10 mouse cellular contexts compared by ENCODE assay signal in the genomic region with DNA sequence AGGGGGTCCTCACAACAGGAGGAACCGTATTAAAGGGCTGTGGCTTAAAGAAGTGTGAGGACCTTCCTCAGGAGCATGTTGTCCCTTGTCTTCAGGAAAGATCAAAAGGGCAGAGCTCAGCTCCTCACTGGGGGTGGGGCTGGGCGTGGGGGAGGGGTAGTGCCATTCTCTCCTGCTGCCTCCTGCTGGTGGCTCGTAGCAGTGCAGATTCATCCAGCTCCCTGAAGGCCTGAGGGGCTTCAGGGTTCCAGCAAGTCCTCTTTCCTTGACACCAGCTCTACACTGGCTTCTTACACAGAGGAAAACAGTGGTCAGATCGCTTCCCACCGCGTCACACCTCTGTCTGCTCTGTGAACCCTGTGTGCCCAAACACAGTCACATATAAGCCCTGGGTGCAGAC. TPM values are rescaled to one million over a fixed set of nuclear protein-coding genes. Genes with fewer than 3 reads are reported as not detected.
DNase-seq lines count a peak whose midpoint lies in the region; ATAC-seq and TF ChIP-seq lines count a peak whose summit lies in the region.
"Had no signal": no experiment of that assay in that cellular context is flagged by ENCODE, and none has a peak within 500 bp of the region (broad histone marks: within the 10 kb centered on the region; RNA-seq: fewer than 3 reads in every experiment).

No protein-coding gene starts in this region.

- no peak overlapping the region for H3K4me2 ChIP-seq in midbrain, postnatal 0 days (ENCODE audit: low read depth, low read length, poor library complexity, severe bottlenecking)
- H3K4me2 ChIP-seq: lung, embryonic 15.5 days; stomach, embryonic 15.5 days had no signal

- no peak overlapping the region for H3K27ac ChIP-seq in midbrain, postnatal 0 days (ENCODE audit: low read depth, low read length)
- H3K27ac ChIP-seq: lung, embryonic 15.5 days; stomach, embryonic 15.5 days had no signal

- H3K36me3 ChIP-seq in midbrain, postnatal 0 days (ENCODE audit: insufficient read depth, low read length) = no peaks in the 10 kb centered on the region; the same call in 1 of the 2 replicates
- H3K36me3 ChIP-seq: lung, embryonic 15.5 days; stomach, embryonic 15.5 days had no signal

- TF ChIP-seq CTCF in midbrain, postnatal 0 days (IDR thresholded peaks at IDR 0.05) = peak; percentile 61

- peak; percentile 55 for DNase-seq in adrenal gland, postnatal 10 days
- DNase-seq in adrenal gland, adult 2 months = no peak
- DNase-seq in layer of hippocampus, postnatal 10 days (ENCODE audit: low spot score in 2 of 2) = peak; percentile 25 to 30
- DNase-seq in layer of hippocampus, adult 9-10 months (ENCODE audit: low spot score) = no peak
- peak; percentile 8 for DNase-seq in brain, adult 2 months (ENCODE audit: low read depth, low spot score)
- DNase-seq in midbrain, postnatal 0 days (ENCODE audit: low spot score) = no peak
- no peak for DNase-seq in urinary bladder, postnatal 10 days (ENCODE audit: low spot score)
- DNase-seq in ovary, adult 18-20 months (ENCODE audit: low spot score) = no peak

- no peaks in the 10 kb centered on the region for H3K4me1 ChIP-seq in midbrain, postnatal 0 days (ENCODE audit: insufficient read depth, low read length)
- H3K4me1 ChIP-seq: lung, embryonic 15.5 days; stomach, embryonic 15.5 days had no signal

- no peaks in the 10 kb centered on the region for H3K27me3 ChIP-seq in midbrain, postnatal 0 days (ENCODE audit: insufficient read depth, low read length)
- H3K27me3 ChIP-seq: lung, embryonic 15.5 days; stomach, embryonic 15.5 days had no signal

- ATAC-seq in midbrain, postnatal 0 days (ENCODE audit: low FRiP score) = no peak

- no peaks in the 10 kb centered on the region for H3K9me3 ChIP-seq in midbrain, postnatal 0 days (ENCODE audit: low read length)
- H3K9me3 ChIP-seq: lung, embryonic 15.5 days; stomach, embryonic 15.5 days had no signal

- H3K4me3 ChIP-seq in midbrain, postnatal 0 days (ENCODE audit: low read depth, low read length) = no peak overlapping the region
- H3K4me3 ChIP-seq: lung, embryonic 15.5 days; stomach, embryonic 15.5 days had no signal

- no peak overlapping the region for H3K9ac ChIP-seq in midbrain, postnatal 0 days (replicated peaks; ENCODE audit: low read length, poor library complexity, severe bottlenecking)
- H3K9ac ChIP-seq: lung, embryonic 15.5 days; stomach, embryonic 15.5 days had no signal

- 40% methylated on average over 6 of the region's 6 CpGs for WGBS in midbrain, postnatal 0 days

RNA-seq across cellular contexts. Expression of gene Ttc38, which starts 8.9 kb away (rescaled TPM):
- total RNA-seq in adrenal gland, postnatal 10 days (2021) = 10 to 100 TPM; 20.7 to 25.4 TPM
- total RNA-seq in adrenal gland, adult 2 months (2021) = 10 to 100 TPM; 17.0 to 18.9 TPM
- 6.5 and 10.6 TPM in 2 replicates for polyA plus RNA-seq in adrenal gland, adult 2 months (2012; rRNA removed)
- total RNA-seq in layer of hippocampus, postnatal 10 days (2021) = 1 to 10 TPM; 6.1 to 6.4 TPM
- total RNA-seq in midbrain, postnatal 0 days (2014; rRNA removed) = 3.8 and 19.1 TPM in 2 replicates
- 2.2 and 3.1 TPM in 2 replicates for polyA plus RNA-seq in midbrain, postnatal 0 days (2015; fragmentation: Nextera tagmentation; extraction: Ambion mirVana)

RNA-seq across cellular contexts. Expression of gene Gtse1, which starts 18.6 kb away (rescaled TPM):
- total RNA-seq in adrenal gland, postnatal 10 days (2021) = 1 to 10 TPM; 4.5 to 5.1 TPM
- 1 to 10 TPM in 1 of 2 experiments, under 1 TPM in 1; 0.66 to 1.1 TPM for total RNA-seq in adrenal gland, adult 2 months (2021)
- 2.0 and 2.9 TPM in 2 replicates for polyA plus RNA-seq in adrenal gland, adult 2 months (2012; rRNA removed)
- 1 to 10 TPM; 1.9 to 2.3 TPM for total RNA-seq in layer of hippocampus, postnatal 10 days (2021)
- 2.4 and 3.2 TPM in 2 replicates for total RNA-seq in midbrain, postnatal 0 days (2014; rRNA removed)
- 1.8 and 1.9 TPM in 2 replicates for polyA plus RNA-seq in midbrain, postnatal 0 days (2015; fragmentation: Nextera tagmentation; extraction: Ambion mirVana)

RNA-seq across cellular contexts. Expression of gene Pkdrej, which starts 19.4 kb away (rescaled TPM):
- total RNA-seq in adrenal gland, postnatal 10 days (2021) = under 1 TPM; 0.15 to 0.45 TPM
- total RNA-seq in adrenal gland, adult 2 months (2021) = under 1 TPM; 0.20 to 0.69 TPM
- 0.08 and 0.11 TPM in 2 replicates for polyA plus RNA-seq in adrenal gland, adult 2 months (2012; rRNA removed)
- total RNA-seq in layer of hippocampus, postnatal 10 days (2021) = under 1 TPM; 0.42 to 0.43 TPM
- 0.33 and 0.57 TPM in 2 replicates for total RNA-seq in midbrain, postnatal 0 days (2014; rRNA removed)
- polyA plus RNA-seq in midbrain, postnatal 0 days (2015; fragmentation: Nextera tagmentation; extraction: Ambion mirVana) = 0.06 and 0.16 TPM in 2 replicates

RNA-seq across cellular contexts. Expression of gene Cdpf1, which starts 29.5 kb away (rescaled TPM):
- 10 to 100 TPM; 20.7 to 25.4 TPM for total RNA-seq in adrenal gland, postnatal 10 days (2021)
- 10 to 100 TPM; 22.5 to 23.5 TPM for total RNA-seq in adrenal gland, adult 2 months (2021)
- polyA plus RNA-seq in adrenal gland, adult 2 months (2012; rRNA removed) = 55.7 and 56.0 TPM in 2 replicates
- total RNA-seq in layer of hippocampus, postnatal 10 days (2021) = 10 to 100 TPM; 25.7 to 26.5 TPM
- 16.2 and 31.7 TPM in 2 replicates for total RNA-seq in midbrain, postnatal 0 days (2014; rRNA removed)
- 22.8 and 23.0 TPM in 2 replicates for polyA plus RNA-seq in midbrain, postnatal 0 days (2015; fragmentation: Nextera tagmentation; extraction: Ambion mirVana)

RNA-seq across cellular contexts. Expression of gene Trmu, which starts 38.1 kb away (rescaled TPM):
- total RNA-seq in adrenal gland, postnatal 10 days (2021) = 10 to 100 TPM; 27.9 to 39.9 TPM
- total RNA-seq in adrenal gland, adult 2 months (2021) = 10 to 100 TPM; 19.8 to 27.6 TPM
- polyA plus RNA-seq in adrenal gland, adult 2 months (2012; rRNA removed) = 9.8 and 16.1 TPM in 2 replicates
- 10 to 100 TPM; 35.6 to 44.8 TPM for total RNA-seq in layer of hippocampus, postnatal 10 days (2021)
- 22.7 and 27.6 TPM in 2 replicates for total RNA-seq in midbrain, postnatal 0 days (2014; rRNA removed)
- 37.0 and 41.4 TPM in 2 replicates for polyA plus RNA-seq in midbrain, postnatal 0 days (2015; fragmentation: Nextera tagmentation; extraction: Ambion mirVana)

Comparison
In these comparisons a context has a peak if more than half of its experiments do, and no peak if none do; other contexts are left out.
1. DNase-seq: peak in adrenal gland, postnatal 10 days (single experiment), layer of hippocampus, postnatal 10 days (2 of 2) and brain, adult 2 months (single experiment); none in adrenal gland, adult 2 months (single experiment), layer of hippocampus, adult 9-10 months (single experiment), midbrain, postnatal 0 days (single experiment), urinary bladder, postnatal 10 days (single experiment) and ovary, adult 18-20 months (single experiment).